Mouse (Mus musculus): ENCODE results near the gene Fgf18. TPM values are rescaled to one million over a fixed set of nuclear protein-coding genes. Genes with fewer than 3 reads are reported as not detected.

The Fgf18 gene
- polyA plus RNA-seq, 1 experiment = 1.2 TPM

GRCm38 (mm10) chr11:33150364-33150763 is 3.2 kb upstream of the Fgf18 start:
- DNase-seq (ENCODE audit: low spot score) = no peak

DNA sequence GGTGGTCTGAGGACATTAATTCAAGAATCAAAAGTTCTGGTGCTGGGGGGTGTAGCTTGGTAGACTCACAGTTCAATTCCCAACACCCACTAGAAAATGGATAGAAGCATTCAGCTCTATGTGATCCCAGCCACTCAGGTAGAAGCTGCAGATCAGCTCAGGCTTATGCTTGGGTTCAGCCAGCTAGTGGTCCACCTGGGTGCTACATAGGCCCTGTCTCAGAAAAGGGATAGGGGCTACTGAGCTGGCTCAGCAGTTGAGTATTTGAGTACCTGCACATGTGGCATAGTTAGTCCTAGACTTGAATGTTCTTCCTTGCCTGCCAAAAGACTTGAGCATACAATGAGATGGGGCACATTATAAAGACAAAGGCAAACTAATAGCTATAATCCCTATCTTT is 2.3 kb upstream of the Fgf18 start:
- DNase-seq (ENCODE audit: low spot score) = no peak

DNA sequence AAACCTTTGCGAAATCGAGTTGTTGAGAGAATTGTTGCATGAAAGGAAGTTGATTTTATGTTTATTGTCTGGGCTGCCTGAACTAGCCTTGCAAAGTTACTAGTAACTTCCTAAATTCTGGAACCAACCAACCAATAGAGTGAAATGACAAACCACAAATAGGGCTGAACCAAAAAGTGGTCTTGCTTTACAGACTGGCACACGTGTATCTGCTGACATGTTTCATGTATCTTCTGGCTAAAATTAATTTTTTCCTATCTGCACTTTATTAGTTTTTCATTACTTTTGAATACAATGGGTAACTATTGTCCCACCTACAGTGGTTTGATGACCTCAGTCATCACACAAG is 1.9 kb upstream of the Fgf18 start:
- DNase-seq (ENCODE audit: low spot score) = no peak

DNA sequence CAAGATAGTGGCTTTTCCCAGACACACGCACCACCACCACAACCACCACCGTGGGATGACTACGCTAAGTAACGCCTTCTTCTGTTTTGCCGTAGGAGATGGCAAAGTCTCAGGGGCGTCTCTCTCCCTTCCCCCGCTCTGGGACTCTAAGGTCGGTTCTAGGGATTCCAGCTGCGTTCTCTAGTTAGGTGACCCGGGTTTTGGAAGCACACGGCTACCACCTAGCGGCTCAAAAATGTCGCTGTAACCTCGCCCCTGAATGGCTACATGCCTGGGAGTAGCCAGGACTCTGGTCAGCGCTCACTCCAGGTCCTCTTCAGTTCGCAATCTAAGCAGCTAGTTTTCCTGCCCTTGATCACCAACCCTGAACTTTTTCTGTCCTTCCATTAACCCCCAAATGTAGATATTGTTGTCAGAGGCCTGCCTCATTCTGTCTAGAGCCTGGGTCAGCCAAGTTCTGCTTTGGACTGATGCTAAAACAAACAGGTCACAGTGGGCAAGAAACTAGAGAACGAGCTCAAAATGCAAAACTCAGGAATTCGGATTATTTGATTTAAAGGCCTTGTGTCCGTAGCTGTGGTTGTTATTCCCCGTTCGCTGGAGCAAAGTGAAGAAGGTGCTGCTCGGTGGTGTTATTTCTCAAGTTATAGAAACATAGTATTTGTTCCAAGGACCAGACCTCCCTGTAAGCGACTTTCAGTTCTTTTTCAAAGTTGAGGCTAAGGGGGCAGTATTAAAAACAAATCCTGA is 1.3 kb upstream of the Fgf18 start:
- DNase-seq (ENCODE audit: low spot score) = peak; percentile 51

GRCm38 (mm10) chr11:33147572-33148337 is 555 bp upstream of the Fgf18 start:
- peak; percentile 47 for DNase-seq (ENCODE audit: low spot score)

GRCm38 (mm10) chr11:33146651-33147131 is 509 bp downstream of the Fgf18 start:
- no peak for DNase-seq (ENCODE audit: low spot score)

- DNase-seq (ENCODE audit: low spot score) = no peak
These were observed 1.1 kb downstream of the Fgf18 start for GRCm38 (mm10) chr11:33146143-33146497.

DNA sequence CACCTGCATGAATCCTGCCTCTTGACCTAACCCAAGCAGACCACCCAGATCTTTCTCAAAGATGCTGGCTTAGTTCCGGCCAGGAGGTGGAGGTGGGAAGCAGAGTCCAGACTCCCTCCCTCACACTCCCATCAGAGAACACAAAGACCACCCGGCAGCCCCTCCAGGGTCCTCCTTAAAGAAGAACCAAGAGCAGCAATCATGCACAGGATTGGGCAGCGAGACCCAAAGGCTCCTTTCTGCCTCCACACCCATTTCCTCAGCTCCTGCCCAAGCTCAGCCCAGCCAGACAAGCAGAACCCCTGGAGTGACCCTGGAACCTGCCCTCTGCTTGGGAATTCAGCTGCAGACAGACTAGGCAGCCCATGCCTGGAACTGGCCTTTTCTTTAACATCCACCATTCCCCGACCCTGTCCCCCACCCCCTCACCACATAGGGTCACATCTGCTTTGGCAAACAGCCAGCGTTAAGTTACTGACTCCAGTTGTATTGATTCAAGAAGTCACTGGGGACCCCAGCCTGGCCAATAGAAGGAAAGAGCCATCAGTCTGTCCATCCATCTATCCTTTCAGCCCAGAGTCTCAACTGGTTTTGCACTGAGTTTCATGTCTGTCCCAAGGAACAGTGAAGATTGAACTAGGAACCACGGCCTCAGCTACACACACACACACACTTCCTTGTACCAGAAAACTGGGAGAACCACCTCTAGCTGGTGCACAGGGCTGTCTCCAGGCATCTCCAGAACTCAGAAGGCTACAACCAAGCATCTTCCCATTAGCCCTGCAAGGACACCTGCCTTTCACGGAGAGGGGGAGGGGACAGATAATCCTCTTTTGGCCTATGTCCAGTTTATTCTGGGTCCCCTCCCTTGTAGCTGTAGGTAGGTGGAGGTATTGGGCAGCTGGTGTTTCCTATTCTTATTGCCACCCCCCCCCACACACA is 1.7 kb downstream of the Fgf18 start:
- DNase-seq (ENCODE audit: low spot score) = no peak

GRCm38 (mm10) chr11:33143906-33144305 is 3.3 kb downstream of the Fgf18 start:
- DNase-seq (ENCODE audit: low spot score) = no peak

DNA sequence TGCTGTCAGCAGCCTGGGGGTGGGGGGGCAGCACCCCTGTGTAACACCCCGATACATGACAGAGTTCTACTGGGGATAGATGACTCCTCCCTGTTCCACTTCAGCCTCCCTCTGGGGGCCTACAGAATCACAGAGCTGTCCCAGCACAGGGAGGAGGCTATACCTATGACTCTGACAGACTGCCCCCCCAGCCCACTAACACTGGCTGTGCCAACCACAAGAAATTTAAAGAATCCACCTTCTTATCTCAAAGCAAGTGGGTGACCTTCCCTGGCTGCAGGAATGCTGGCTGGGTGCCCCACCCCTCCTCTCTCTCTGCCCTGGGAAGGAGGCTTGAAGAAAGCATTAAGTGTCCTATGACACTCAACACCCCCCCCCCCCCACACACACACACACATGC is 4.4 kb downstream of the Fgf18 start:
- DNase-seq (ENCODE audit: low spot score) = peak; percentile 10

- no peak for DNase-seq (ENCODE audit: low spot score)
These were observed 7.1 kb downstream of the Fgf18 start for GRCm38 (mm10) chr11:33140111-33140460.

DNA sequence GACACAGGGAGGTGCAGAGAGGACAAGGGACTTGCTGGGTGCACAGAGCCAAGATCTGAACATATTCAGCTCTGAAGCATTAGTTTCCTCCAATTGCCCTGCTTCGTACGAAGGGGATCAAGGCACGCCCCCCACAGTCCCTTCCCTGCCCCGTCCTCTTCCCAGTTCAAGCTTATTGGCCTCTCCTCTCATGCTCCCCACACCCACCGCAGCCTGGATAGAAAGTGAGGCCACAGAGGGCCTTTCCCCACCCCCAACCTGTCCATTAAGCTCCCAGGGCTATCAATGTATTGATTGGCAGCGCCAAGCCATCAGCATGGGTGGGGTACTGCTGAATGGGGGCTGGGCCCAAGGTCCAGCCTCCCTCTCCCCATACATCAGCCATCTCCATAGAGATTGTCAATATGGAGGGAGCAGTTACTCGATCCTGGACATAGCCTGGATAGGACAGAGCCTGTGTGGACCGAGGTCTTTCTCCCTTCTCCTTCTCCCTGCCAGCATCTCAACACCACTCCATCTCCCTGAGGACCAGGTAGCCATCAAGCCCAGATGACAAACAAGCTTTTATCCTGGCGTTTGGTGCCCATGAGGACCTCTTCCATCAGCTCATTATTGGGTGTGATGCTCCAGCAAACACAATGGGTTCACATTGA is 7.6 kb downstream of the Fgf18 start:
- peak; percentile 15 for DNase-seq (ENCODE audit: low spot score)

- peak; percentile 11 for DNase-seq (ENCODE audit: low spot score)
These were observed 8.5 kb downstream of the Fgf18 start for GRCm38 (mm10) chr11:33138686-33139085.

- DNase-seq (ENCODE audit: low spot score) = peak; percentile 4
These were observed 12.7 kb downstream of the Fgf18 start for GRCm38 (mm10) chr11:33134391-33134986.

- DNase-seq (ENCODE audit: low spot score) = peak; percentile 14
These were observed 14.4 kb downstream of the Fgf18 start for GRCm38 (mm10) chr11:33132619-33133338.

- DNase-seq (ENCODE audit: low spot score) = no peak
These were observed 20.1 kb downstream of the Fgf18 start for GRCm38 (mm10) chr11:33127058-33127457.

GRCm38 (mm10) chr11:33122575-33123268 is 24.5 kb downstream of the Fgf18 start:
- no peak for DNase-seq (ENCODE audit: low spot score)

GRCm38 (mm10) chr11:33119556-33119955 is 27.6 kb downstream of the Fgf18 start:
- DNase-seq (ENCODE audit: low spot score) = no peak

- DNase-seq (ENCODE audit: low spot score) = no peak
These were observed 28.1 kb downstream of the Fgf18 start for GRCm38 (mm10) chr11:33119116-33119515.

- no peak for DNase-seq (ENCODE audit: low spot score)
These were observed 28.7 kb downstream of the Fgf18 start for GRCm38 (mm10) chr11:33118480-33118879.
